Mouse (Mus musculus) small intestine, adult 2 months (tissue): ENCODE results near the gene Tlcd1. TPM values are rescaled to one million over a fixed set of nuclear protein-coding genes. Genes with fewer than 3 reads are reported as not detected.
A peak's percentile ranks its signal among the peaks of the same experiment; 100 is the strongest.

Experiments
- H3K27ac ChIP-seq: fragments of 200-500 bp; 2 replicates; pipeline ENCODE4 v1.5.1; 2012; ENCODE audit warnings: low read depth, low read length, control low read depth, inconsistent platforms; ENCODE audit not compliant: insufficient read depth
- H3K27me3 ChIP-seq: fragments of 200-500 bp; 2 replicates; pipeline ENCODE4 v1.6.1; 2012; ENCODE audit warnings: mild to moderate bottlenecking, moderate library complexity, low read length, inconsistent platforms; ENCODE audit not compliant: control insufficient read depth, insufficient read depth
- H3K36me3 ChIP-seq: fragments of 200-500 bp; 2 replicates; pipeline ENCODE4 v1.6.1; 2012; ENCODE audit warnings: mild to moderate bottlenecking, low read length, control low read depth, inconsistent platforms; ENCODE audit not compliant: control insufficient read depth, insufficient read depth
- H3K4me1 ChIP-seq: fragments of 200-500 bp; 2 replicates; pipeline ENCODE4 v1.6.1; 2012; ENCODE audit warnings: low read length, inconsistent platforms, mixed read lengths; ENCODE audit not compliant: control insufficient read depth, insufficient read depth, insufficient read length
- H3K4me3 ChIP-seq: fragments of 200-500 bp; 2 replicates; pipeline ENCODE4 v1.5.1; 2012; ENCODE audit warnings: low read depth, mild to moderate bottlenecking, control low read depth, inconsistent platforms, low read length, moderate library complexity
- CTCF ChIP-seq: fragments of 200-500 bp; IDR thresholded peaks from 2 replicates; pipeline ENCODE4 v1.5.1; 2012; ENCODE audit warnings: low read depth, mild to moderate bottlenecking, control low read depth, inconsistent platforms, low read length, moderate library complexity, mixed read lengths; ENCODE audit not compliant: insufficient replicate concordance, insufficient read length; ENCODE audit errors: extremely low read depth
- POLR2A ChIP-seq: fragments of 200-500 bp; IDR thresholded peaks from 2 replicates; pipeline ENCODE4 v1.6.1; 2012; ENCODE audit warnings: low read depth, mild to moderate bottlenecking, control low read depth, inconsistent platforms, low read length, moderate library complexity
- WGBS: fragments of 180-500 bp; shearing (Covaris S2); methylation state at CpG from one replicate; pipeline ENCODE4 v1.1.7; 2018; 5-methylcytosine and 5-hydroxymethylcytosine counted together
- polyA plus RNA-seq: library from polyadenylated mRNA; depleted of rRNA; stranded (reverse); fragments of >200 nt; gene quantifications from 2 replicates; pipeline ENCODE4 v1.2.3, GENCODE M21; 2012

Tlcd1 gene
- polyA plus RNA-seq, 1 experiment: 15.3 TPM

GRCm38 (mm10) chr11:78137584-78137983 lies 38.9 kb upstream of the Tlcd1 start:
- 76% methylated on average over 4 of the region's 4 CpGs for WGBS
- Histone ChIP-seq H3K27ac (no peak overlapping the region), H3K36me3 (no peaks in the 10 kb centered on the region), H3K4me1 (peaks cover 3% of the 10 kb centered on the region; the same call in 1 of the 2 replicates), H3K27me3 (no peaks in the 10 kb centered on the region), H3K4me3 (no peak overlapping the region)
- no peak for TF ChIP-seq CTCF
- no peak for TF ChIP-seq POLR2A

DNA sequence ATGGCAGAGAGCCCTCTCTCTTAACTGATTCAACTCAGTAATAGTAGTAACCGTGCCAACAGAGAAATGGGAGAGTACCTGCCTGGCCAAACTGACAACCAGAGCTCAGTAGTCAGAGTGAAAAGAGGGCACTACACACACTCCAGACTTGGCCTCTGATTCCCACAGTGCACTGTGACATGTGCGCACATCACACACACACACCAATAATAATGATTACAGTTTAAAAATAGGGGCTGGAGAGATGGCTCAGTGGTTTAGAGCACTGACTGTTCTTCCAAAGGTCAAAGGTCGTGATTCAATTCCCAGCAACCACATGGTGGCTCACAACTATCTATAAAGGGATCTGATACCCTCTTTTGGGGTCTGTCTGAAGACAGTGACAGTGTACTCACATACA lies 38.5 kb upstream of the Tlcd1 start:
- no peak overlapping the region for H3K4me3 ChIP-seq
- no peaks in the 10 kb centered on the region for H3K27me3 ChIP-seq
- WGBS: 77% methylated on average over 3 of the region's 3 CpGs
- no peak for TF ChIP-seq CTCF
- no peak for TF ChIP-seq POLR2A
- no peak overlapping the region for H3K27ac ChIP-seq
- H3K4me1 ChIP-seq: peaks cover 3% of the 10 kb centered on the region; the same call in 1 of the 2 replicates
- no peaks in the 10 kb centered on the region for H3K36me3 ChIP-seq

DNA sequence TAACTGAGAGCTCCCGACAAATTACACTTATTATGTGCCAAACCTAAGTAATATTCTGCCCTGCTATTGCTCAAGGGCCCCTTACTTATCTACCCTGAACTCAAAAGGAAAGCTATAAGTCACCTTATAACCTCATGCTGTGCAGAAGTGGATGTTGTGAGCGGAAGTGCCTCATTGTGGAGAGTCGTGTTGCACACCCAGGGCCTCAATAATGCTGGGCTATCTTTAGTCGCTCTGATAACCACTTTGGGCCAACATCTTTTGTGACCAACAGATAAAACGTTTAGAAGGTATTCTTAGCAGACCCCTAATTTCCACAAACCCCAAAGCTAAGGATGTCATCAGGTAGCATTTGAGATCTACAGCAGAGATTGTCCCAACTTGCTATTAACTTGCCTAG lies 35.8 kb upstream of the Tlcd1 start:
- Histone ChIP-seq H3K27me3 (no peaks in the 10 kb centered on the region), H3K4me3 (no peak overlapping the region), H3K4me1 (no peaks in the 10 kb centered on the region; the same call in 1 of the 2 replicates), H3K27ac (no peak overlapping the region), H3K36me3 (peaks cover 15% of the 10 kb centered on the region)
- TF ChIP-seq CTCF: no peak
- no peak for TF ChIP-seq POLR2A
- WGBS: 65% methylated on average over 5 of the region's 5 CpGs

DNA sequence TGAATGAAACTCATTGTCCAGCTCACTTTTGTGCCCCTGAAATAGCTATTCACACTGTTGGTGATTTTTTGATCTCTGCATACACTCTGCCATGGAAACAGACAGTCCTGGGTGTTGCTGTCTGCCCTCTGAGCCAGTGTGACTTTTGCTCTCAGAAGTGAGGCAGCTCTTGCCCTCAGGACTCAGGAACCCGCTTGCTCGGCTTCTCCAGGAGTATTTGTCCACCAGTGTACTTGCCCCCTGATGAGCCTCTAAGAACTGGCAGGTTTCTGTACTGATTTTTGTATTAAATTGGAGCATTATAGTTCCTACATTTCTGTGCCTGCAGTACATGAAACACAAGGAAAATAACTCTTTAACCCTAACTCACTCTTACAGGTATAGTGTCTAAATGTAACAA lies 33.0 kb upstream of the Tlcd1 start:
- no peaks in the 10 kb centered on the region for H3K27me3 ChIP-seq
- no peak overlapping the region for H3K27ac ChIP-seq
- TF ChIP-seq POLR2A (no peak), CTCF (no peak)
- no peak overlapping the region for H3K4me3 ChIP-seq
- H3K4me1 ChIP-seq: no peaks in the 10 kb centered on the region
- 92% methylated on average over 2 of the region's 2 CpGs for WGBS
- H3K36me3 ChIP-seq: peaks cover 28% of the 10 kb centered on the region

DNA sequence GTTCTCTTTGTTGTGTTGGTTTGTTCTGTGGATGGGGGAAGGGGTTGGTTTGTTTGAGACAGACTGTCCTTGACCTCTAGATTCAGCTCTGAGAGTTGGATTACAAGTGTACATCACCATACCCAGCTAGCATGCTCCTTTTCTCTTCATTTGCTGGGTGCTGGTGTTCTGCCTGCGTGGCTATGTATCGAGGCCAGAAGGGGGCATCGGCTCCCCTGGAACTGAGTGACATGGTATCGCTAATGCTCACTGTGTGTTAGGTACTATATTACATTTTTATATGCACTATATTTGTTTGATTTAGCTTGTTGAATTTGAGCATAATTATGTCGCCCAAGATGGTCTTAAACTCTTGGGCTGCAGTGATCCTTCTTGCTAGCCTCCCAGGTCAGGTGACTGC lies 30.3 kb upstream of the Tlcd1 start:
- 88% methylated on average over 5 of the region's 5 CpGs for WGBS
- no peak overlapping the region for H3K27ac ChIP-seq
- H3K4me1 ChIP-seq: no peaks in the 10 kb centered on the region
- no peak overlapping the region for H3K4me3 ChIP-seq
- no peaks in the 10 kb centered on the region for H3K27me3 ChIP-seq
- peaks cover 36% of the 10 kb centered on the region for H3K36me3 ChIP-seq
- TF ChIP-seq CTCF: no peak
- no peak for TF ChIP-seq POLR2A

GRCm38 (mm10) chr11:78146707-78147543 lies 29.6 kb upstream of the Tlcd1 start:
- no peak overlapping the region for H3K27ac ChIP-seq

GRCm38 (mm10) chr11:78151161-78151560 lies 25.4 kb upstream of the Tlcd1 start:
- peak; percentile 60; the same call in 1 of the 2 replicates for TF ChIP-seq CTCF
- no peak for TF ChIP-seq POLR2A
- no peaks in the 10 kb centered on the region for H3K27me3 ChIP-seq
- no peaks in the 10 kb centered on the region; the same call in 1 of the 2 replicates for H3K4me1 ChIP-seq
- no peak overlapping the region for H3K4me3 ChIP-seq
- WGBS: 50% methylated on average over 1 of the region's 1 CpGs
- H3K36me3 ChIP-seq: peaks cover 38% of the 10 kb centered on the region
- H3K27ac ChIP-seq: no peak overlapping the region

More at GRCm38 (mm10) chr11:78146707-78147543, 29.6 kb upstream of the Tlcd1 start:
- H3K4me1 ChIP-seq: no peaks in the 10 kb centered on the region
- peaks cover 36% of the 10 kb centered on the region for H3K36me3 ChIP-seq
- no peak for TF ChIP-seq CTCF
- no peak for TF ChIP-seq POLR2A
- H3K4me3 ChIP-seq: no peak overlapping the region
- H3K27me3 ChIP-seq: no peaks in the 10 kb centered on the region
- WGBS: 87% methylated on average over 6 of the region's 6 CpGs
